Comparison of ENCODE assay signal across 8 mouse cellular contexts in genomic region chr13:107700268-107701139, GRCm38 (mm10).
DNase-seq lines count a peak whose midpoint lies in the region; ATAC-seq and TF ChIP-seq lines count a peak whose summit lies in the region.

No protein-coding gene starts in this region.

- no peaks in the 10 kb centered on the region for H3K9me3 ChIP-seq in embryonic facial prominence, embryonic 12.5 days
- no peaks in the 10 kb centered on the region for H3K9me3 ChIP-seq in liver, embryonic 16.5 days (replicated peaks; ENCODE audit: control insufficient read depth, low read length)

- no peak overlapping the region for H3K4me3 ChIP-seq in left cerebral cortex, adult 2 months
- no peak overlapping the region for H3K4me3 ChIP-seq in embryonic facial prominence, embryonic 12.5 days
- no peak overlapping the region for H3K4me3 ChIP-seq in liver, embryonic 16.5 days (ENCODE audit: low read depth, low read length)

- TF ChIP-seq CTCF in left cerebral cortex, adult 2 months (IDR thresholded peaks at IDR 0.05), result no peak

- 41% methylated on average over 10 of the region's 10 CpGs for WGBS in embryonic facial prominence, embryonic 12.5 days
- WGBS in liver, embryonic 16.5 days (ENCODE audit: insufficient replicate concordance), result 36% methylated on average over 10 of the region's 10 CpGs

- intact Hi-C loops in left cerebral cortex, adult 2 months (cut with DNase I), result no loop called here

- H3K27ac ChIP-seq in left cerebral cortex, adult 2 months, result peak overlapping the region; percentile 47
- H3K27ac ChIP-seq in embryonic facial prominence, embryonic 12.5 days, result 0 out of 2 replicates have a peak overlapping the region, but pooled peaks have one; percentile 9
- H3K27ac ChIP-seq in liver, embryonic 16.5 days (ENCODE audit: low read length), result no peak overlapping the region

- ATAC-seq in embryonic facial prominence, embryonic 12.5 days (ENCODE audit: insufficient number of reproducible peaks, insufficient read depth, low FRiP score, low TSS enrichment), result no peak
- ATAC-seq in liver, embryonic 16.5 days (ENCODE audit: low read depth), result 0 out of 2 replicates have a peak, but pooled peaks have one; percentile 19
- ATAC-seq in monocyte, adult 5-6 weeks (replicated peaks; ENCODE audit: insufficient number of reproducible peaks, low FRiP score, low TSS enrichment, poor library complexity, severe bottlenecking), result peak; percentile 54
- ATAC-seq in erythroid progenitor cell, adult 5-6 weeks (replicated peaks; ENCODE audit: low FRiP score, poor library complexity, severe bottlenecking), result no peak

- no peak for DNase-seq in left cerebral cortex, adult 2 months (ENCODE audit: extremely low spot score in 1 of 2, low spot score in 2 of 2)
- DNase-seq in left cerebral cortex, adult 11 months (ENCODE audit: low spot score), result no peak
- peak; percentile 25 for DNase-seq in induced T-regulatory cell, adult 2 months (ENCODE audit: low read depth)
- no peak for DNase-seq in spleen, postnatal 14 days (ENCODE audit: low spot score in 2 of 2)

- no peak overlapping the region for H3K9ac ChIP-seq in embryonic facial prominence, embryonic 12.5 days
- H3K9ac ChIP-seq in liver, embryonic 16.5 days (ENCODE audit: low read depth, low read length), result no peak overlapping the region

- H3K27me3 ChIP-seq in embryonic facial prominence, embryonic 12.5 days, result no peaks in the 10 kb centered on the region
- H3K27me3 ChIP-seq in liver, embryonic 16.5 days (ENCODE audit: control insufficient read depth, insufficient read depth, low read depth, low read length), result no peaks in the 10 kb centered on the region

- no peak overlapping the region for H3K4me2 ChIP-seq in embryonic facial prominence, embryonic 12.5 days (replicated peaks)
- 0 out of 2 replicates have a peak overlapping the region, but pooled peaks have one; percentile 14 for H3K4me2 ChIP-seq in liver, embryonic 16.5 days (ENCODE audit: low read depth, low read length)

- no peaks in the 10 kb centered on the region for H3K36me3 ChIP-seq in embryonic facial prominence, embryonic 12.5 days
- H3K36me3 ChIP-seq in liver, embryonic 16.5 days (ENCODE audit: control insufficient read depth, insufficient read depth), result no peaks in the 10 kb centered on the region

- peaks cover 17% of the 10 kb centered on the region for H3K4me1 ChIP-seq in embryonic facial prominence, embryonic 12.5 days
- no peaks in the 10 kb centered on the region for H3K4me1 ChIP-seq in liver, embryonic 16.5 days (ENCODE audit: control insufficient read depth, low read depth, low read length)

Comparison
In these comparisons a context has a peak if more than half of its experiments do, and no peak if none do; other contexts are left out.
1. ATAC-seq: peak in liver, embryonic 16.5 days (single experiment) and monocyte, adult 5-6 weeks (single experiment); none in embryonic facial prominence, embryonic 12.5 days (single experiment) and erythroid progenitor cell, adult 5-6 weeks (single experiment).